Mouse (Mus musculus): ENCODE data around the gene Hba-x. TPM values are rescaled to one million over a fixed set of nuclear protein-coding genes. Genes with fewer than 3 reads are reported as not detected.
A peak's percentile ranks its signal among the peaks of the same experiment; 100 is the strongest.
"Not testable (repeated sequence)": the region's sequence is repeated elsewhere in the genome, so short reads cannot be mapped to it uniquely, and the experiment has no call there.

The Hba-x gene
- polyA plus RNA-seq, 1 experiment from 2014 or later, result 0.18 TPM

DNA sequence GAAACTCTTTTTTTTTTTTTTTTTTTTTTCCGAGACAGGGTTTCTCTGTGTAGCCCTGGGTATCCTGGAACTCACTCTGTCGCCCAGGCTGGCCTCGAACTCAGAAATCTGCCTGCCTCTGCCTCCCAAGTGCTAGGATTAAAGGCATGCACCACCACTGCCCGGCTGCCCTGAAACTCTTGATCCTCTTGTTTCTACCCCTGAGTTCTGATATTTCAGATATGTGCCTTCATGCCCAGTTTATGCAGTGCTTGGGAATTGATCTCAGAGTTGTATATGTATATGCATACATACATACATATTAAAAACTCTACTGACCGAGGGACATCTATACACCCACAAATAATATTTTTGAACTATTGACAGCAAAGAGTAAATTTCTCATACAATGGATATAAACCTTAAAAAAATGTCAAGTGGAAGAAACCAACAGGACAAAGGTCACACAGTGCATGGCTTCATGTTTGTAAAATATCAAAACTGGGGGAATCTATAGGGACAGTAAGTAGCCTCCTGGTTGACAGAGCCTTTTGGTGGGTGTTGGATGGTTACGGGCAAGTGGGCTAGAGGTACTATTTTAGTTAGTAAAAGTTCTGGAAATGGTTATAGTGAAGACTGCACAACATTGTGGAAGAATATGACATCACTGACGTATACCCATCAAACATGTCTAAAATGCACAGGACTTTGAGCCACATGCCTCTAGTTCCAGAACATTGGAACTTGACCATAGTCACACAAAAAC lies 9.0 kb downstream of the Hba-x start:
- H3K27me3 ChIP-seq (ENCODE audit: control insufficient read depth, insufficient read depth, low read length), result no peaks in the 10 kb centered on the region
- no peaks in the 10 kb centered on the region for H3K36me3 ChIP-seq (ENCODE audit: control insufficient read depth, insufficient read depth, low read length)
- no peak overlapping the region for H3K27ac ChIP-seq (replicated peaks)
- H3K9me3 ChIP-seq (ENCODE audit: control insufficient read depth, low read length), result no peaks in the 10 kb centered on the region
- WGBS, result 81% methylated on average over 7 of the region's 7 CpGs
- no peak for ATAC-seq (ENCODE audit: low FRiP score, low TSS enrichment)
- TF ChIP-seq EP300 (optimal IDR thresholded peaks at IDR 0.05) (no peak), CTCF (IDR thresholded peaks at IDR 0.05; ENCODE audit: low read depth) (no peak)
- H3K9ac ChIP-seq (ENCODE audit: low read length), result no peak overlapping the region
- H3K4me1 ChIP-seq (replicated peaks; ENCODE audit: control insufficient read depth, insufficient read depth), result no peaks in the 10 kb centered on the region
- no peak overlapping the region for H3K4me2 ChIP-seq (replicated peaks; ENCODE audit: low read depth)
- no peak for DNase-seq (ENCODE audit: low spot score)
- no peak overlapping the region for H3K4me3 ChIP-seq (ENCODE audit: low read depth, low read length)

- not testable (repeated sequence) for H3K4me2 ChIP-seq (replicated peaks; ENCODE audit: low read depth); H3K36me3 ChIP-seq (ENCODE audit: control insufficient read depth, insufficient read depth, low read length); ATAC-seq (ENCODE audit: low FRiP score, low TSS enrichment); H3K27me3 ChIP-seq (ENCODE audit: control insufficient read depth, insufficient read depth, low read length); H3K9ac ChIP-seq (ENCODE audit: low read length); H3K4me3 ChIP-seq (ENCODE audit: low read depth, low read length); H3K27ac ChIP-seq (replicated peaks); DNase-seq (ENCODE audit: low spot score); H3K4me1 ChIP-seq (replicated peaks; ENCODE audit: control insufficient read depth, insufficient read depth); H3K9me3 ChIP-seq (ENCODE audit: control insufficient read depth, low read length)
These were observed 9.7 kb downstream of the Hba-x start for GRCm38 (mm10) chr11:32285887-32286286.

GRCm38 (mm10) chr11:32286695-32287492 lies 10.7 kb downstream of the Hba-x start, which contains the start of gene Hbq1b:
Gene Hbq1b, plus strand, starts transcription at chr11:32286965.
- not testable (repeated sequence) for H3K4me1 ChIP-seq (replicated peaks; ENCODE audit: control insufficient read depth, insufficient read depth)
- ATAC-seq (ENCODE audit: low FRiP score, low TSS enrichment), result peak; percentile 74; the same call in 1 of the 2 replicates

DNA sequence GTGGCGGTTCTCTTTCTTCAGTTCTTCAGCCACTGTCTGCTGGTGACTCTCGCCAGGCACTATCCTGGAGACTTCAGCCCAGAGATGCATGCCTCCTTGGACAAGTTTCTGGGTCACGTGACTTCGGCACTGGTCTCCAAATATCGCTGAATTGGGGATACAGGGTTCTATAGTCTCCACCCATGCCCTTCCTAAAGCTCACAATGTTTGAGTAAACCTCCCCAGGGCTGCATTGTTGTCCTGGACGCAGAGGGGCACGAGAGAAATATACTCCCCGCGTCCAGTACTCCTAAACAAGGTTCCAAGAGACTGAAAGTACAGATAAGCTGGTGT lies 11.3 kb downstream of the Hba-x start:
- no peak overlapping the region for H3K9ac ChIP-seq (ENCODE audit: low read length)
- no peaks in the 10 kb centered on the region for H3K27me3 ChIP-seq (ENCODE audit: control insufficient read depth, insufficient read depth, low read length)
- TF ChIP-seq EP300 (optimal IDR thresholded peaks at IDR 0.05) (no peak), CTCF (IDR thresholded peaks at IDR 0.05; ENCODE audit: low read depth) (no peak)
- H3K4me3 ChIP-seq (ENCODE audit: low read depth, low read length), result no peak overlapping the region
- no peaks in the 10 kb centered on the region for H3K36me3 ChIP-seq (ENCODE audit: control insufficient read depth, insufficient read depth, low read length)
- no peak overlapping the region for H3K4me2 ChIP-seq (replicated peaks; ENCODE audit: low read depth)
- ATAC-seq (ENCODE audit: low FRiP score, low TSS enrichment) (no peak), DNase-seq (ENCODE audit: low spot score) (no peak)
- H3K4me1 ChIP-seq (replicated peaks; ENCODE audit: control insufficient read depth, insufficient read depth), result no peaks in the 10 kb centered on the region
- H3K27ac ChIP-seq (replicated peaks), result no peak overlapping the region
- H3K9me3 ChIP-seq (ENCODE audit: control insufficient read depth, low read length), result no peaks in the 10 kb centered on the region
- 68% methylated on average over 9 of the region's 9 CpGs for WGBS

More at GRCm38 (mm10) chr11:32286695-32287492, 10.7 kb downstream of the Hba-x start, which contains the start of gene Hbq1b:
- WGBS, result 24% methylated on average over 29 of the region's 33 CpGs
- H3K4me3 ChIP-seq (ENCODE audit: low read depth, low read length); H3K9ac ChIP-seq (ENCODE audit: low read length); H3K36me3 ChIP-seq (ENCODE audit: control insufficient read depth, insufficient read depth, low read length); H3K9me3 ChIP-seq (ENCODE audit: control insufficient read depth, low read length); H3K27me3 ChIP-seq (ENCODE audit: control insufficient read depth, insufficient read depth, low read length); H3K27ac ChIP-seq (replicated peaks): not testable (repeated sequence)
- TF ChIP-seq CTCF (IDR thresholded peaks at IDR 0.05; ENCODE audit: low read depth), result peak; percentile 81
- H3K4me2 ChIP-seq (replicated peaks; ENCODE audit: low read depth), result peak within 1 kb of the TSS; percentile 45
- peak; percentile 59 for DNase-seq (ENCODE audit: low spot score)

DNA sequence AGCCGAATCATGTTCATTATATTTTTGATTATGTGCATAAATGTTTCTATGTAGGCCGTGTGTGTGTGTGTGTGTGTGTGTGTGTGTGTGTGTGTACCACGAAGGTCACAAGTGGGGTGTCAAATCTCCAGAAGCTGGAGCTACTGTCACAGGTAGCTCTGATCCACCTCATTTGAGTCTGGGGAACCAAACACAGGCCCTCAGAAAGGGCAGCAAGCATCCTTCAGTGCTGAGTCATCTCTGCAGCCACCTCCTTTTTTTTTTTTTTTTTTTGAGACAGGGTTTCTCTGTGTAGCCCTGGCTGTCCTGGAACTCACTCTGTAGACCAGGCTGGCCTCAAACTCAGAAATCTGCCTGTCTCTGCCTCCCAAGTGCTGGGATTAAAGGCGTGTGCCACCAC lies 16.6 kb downstream of the Hba-x start:
- not testable (repeated sequence) for H3K27ac ChIP-seq (replicated peaks); H3K4me1 ChIP-seq (replicated peaks; ENCODE audit: control insufficient read depth, insufficient read depth); H3K36me3 ChIP-seq (ENCODE audit: control insufficient read depth, insufficient read depth, low read length); ATAC-seq (ENCODE audit: low FRiP score, low TSS enrichment); H3K9me3 ChIP-seq (ENCODE audit: control insufficient read depth, low read length); H3K9ac ChIP-seq (ENCODE audit: low read length); H3K4me3 ChIP-seq (ENCODE audit: low read depth, low read length); DNase-seq (ENCODE audit: low spot score); H3K4me2 ChIP-seq (replicated peaks; ENCODE audit: low read depth); H3K27me3 ChIP-seq (ENCODE audit: control insufficient read depth, insufficient read depth, low read length)
- WGBS, result 79% methylated on average over 4 of the region's 4 CpGs

DNA sequence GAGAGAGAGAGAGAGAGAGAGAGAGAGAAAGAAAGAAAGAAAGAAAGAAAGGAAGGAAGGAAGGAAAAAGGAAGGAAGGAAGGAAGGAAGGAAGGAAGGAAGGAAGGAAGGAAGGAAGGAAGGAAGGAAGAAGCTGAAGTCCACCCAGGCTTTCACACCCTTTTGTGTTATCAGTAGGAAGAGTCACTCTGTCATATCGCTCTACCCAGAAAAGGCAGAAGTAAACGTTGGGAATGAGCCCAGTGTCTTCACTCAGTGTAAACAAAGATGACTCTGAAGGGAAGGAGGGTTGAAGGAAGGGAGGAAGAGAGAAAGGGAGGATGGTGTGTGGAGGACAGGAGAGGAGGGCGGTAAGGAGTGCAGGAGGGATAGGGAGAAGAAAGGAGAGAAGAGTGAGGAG lies 17.3 kb downstream of the Hba-x start:
- DNase-seq (ENCODE audit: low spot score), result not testable (repeated sequence)
- 48% methylated on average over 3 of the region's 3 CpGs for WGBS

DNA sequence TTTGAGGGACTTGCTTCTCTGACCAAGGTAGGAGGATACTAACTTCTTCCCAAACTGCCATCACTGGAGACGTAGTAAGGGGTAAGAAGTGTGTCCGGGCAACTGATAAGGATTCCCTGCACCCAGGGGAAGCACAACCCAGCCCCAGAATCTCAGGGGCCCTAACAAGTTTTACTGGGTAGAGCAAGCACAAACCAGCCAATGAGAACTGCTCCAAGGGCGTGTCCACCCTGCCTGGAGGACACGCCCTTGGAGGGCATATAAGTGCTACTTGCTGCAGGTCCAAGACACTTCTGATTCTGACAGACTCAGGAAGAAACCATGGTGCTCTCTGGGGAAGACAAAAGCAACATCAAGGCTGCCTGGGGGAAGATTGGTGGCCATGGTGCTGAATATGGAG lies 20.0 kb downstream of the Hba-x start, which contains the start of gene Hba-a2:
Gene Hba-a2, plus strand, starts transcription at position 287 of the 400 bp plus-strand sequence.
- H3K9me3 ChIP-seq (ENCODE audit: control insufficient read depth, low read length); H3K27me3 ChIP-seq (ENCODE audit: control insufficient read depth, insufficient read depth, low read length); H3K4me2 ChIP-seq (replicated peaks; ENCODE audit: low read depth); H3K36me3 ChIP-seq (ENCODE audit: control insufficient read depth, insufficient read depth, low read length); H3K9ac ChIP-seq (ENCODE audit: low read length); H3K27ac ChIP-seq (replicated peaks); H3K4me1 ChIP-seq (replicated peaks; ENCODE audit: control insufficient read depth, insufficient read depth); H3K4me3 ChIP-seq (ENCODE audit: low read depth, low read length); DNase-seq (ENCODE audit: low spot score): not testable (repeated sequence)
- ATAC-seq (ENCODE audit: low FRiP score, low TSS enrichment), result peak; percentile 62; the same call in 1 of the 2 replicates
- WGBS, result no CpG with 5 or more reads among the region's 4 CpGs

More for the DNA sequence above, 17.3 kb downstream of the Hba-x start:
- not testable (repeated sequence) for H3K4me1 ChIP-seq (replicated peaks; ENCODE audit: control insufficient read depth, insufficient read depth); H3K9ac ChIP-seq (ENCODE audit: low read length); H3K27me3 ChIP-seq (ENCODE audit: control insufficient read depth, insufficient read depth, low read length); ATAC-seq (ENCODE audit: low FRiP score, low TSS enrichment); H3K27ac ChIP-seq (replicated peaks); H3K36me3 ChIP-seq (ENCODE audit: control insufficient read depth, insufficient read depth, low read length); H3K4me3 ChIP-seq (ENCODE audit: low read depth, low read length); H3K9me3 ChIP-seq (ENCODE audit: control insufficient read depth, low read length); H3K4me2 ChIP-seq (replicated peaks; ENCODE audit: low read depth)

DNA sequence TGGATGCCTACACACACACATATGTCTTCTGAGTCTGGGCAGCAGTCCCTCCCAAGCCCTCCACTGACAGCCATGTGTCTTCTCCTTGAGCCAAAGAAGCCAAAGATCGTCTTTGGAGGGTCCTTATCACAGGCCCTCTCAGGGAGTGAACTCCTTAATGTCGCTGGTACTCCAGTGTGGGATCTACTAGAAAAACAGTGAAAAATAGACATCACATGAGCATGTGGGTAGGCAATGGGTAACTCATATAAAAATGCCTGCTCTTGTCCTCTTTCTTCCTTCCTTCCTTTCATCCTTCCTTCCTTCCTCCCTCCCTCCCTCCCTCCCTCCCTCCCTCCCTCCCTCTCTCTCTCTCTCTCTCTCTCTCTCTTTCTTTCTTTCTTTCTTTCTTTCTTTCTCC lies 21.2 kb downstream of the Hba-x start:
- not testable (repeated sequence) for H3K9ac ChIP-seq (ENCODE audit: low read length); H3K4me1 ChIP-seq (replicated peaks; ENCODE audit: control insufficient read depth, insufficient read depth); H3K4me2 ChIP-seq (replicated peaks; ENCODE audit: low read depth); H3K27me3 ChIP-seq (ENCODE audit: control insufficient read depth, insufficient read depth, low read length); DNase-seq (ENCODE audit: low spot score); H3K36me3 ChIP-seq (ENCODE audit: control insufficient read depth, insufficient read depth, low read length); H3K27ac ChIP-seq (replicated peaks); H3K9me3 ChIP-seq (ENCODE audit: control insufficient read depth, low read length); ATAC-seq (ENCODE audit: low FRiP score, low TSS enrichment); H3K4me3 ChIP-seq (ENCODE audit: low read depth, low read length)
- 38% methylated on average over 2 of the region's 2 CpGs for WGBS
